Mouse (Mus musculus) kidney, postnatal 0 days (tissue): ENCODE data around the gene Pus7l. TPM values are rescaled to one million over a fixed set of nuclear protein-coding genes. Genes with fewer than 3 reads are reported as not detected.

Experiments
- ATAC-seq: fragments of 200-750 bp; cut with Nextera tagmentation; replicated peaks from 2 replicates; pipeline ENCODE4 v1.8.0; 2017; ENCODE audit warnings: low read depth, moderate number of reproducible peaks, moderate TSS enrichment, moderate library complexity; ENCODE audit not compliant: low FRiP score
- DNase-seq: peaks from one replicate; pipeline ENCODE4 v3.0.0-alpha.2; 2016; ENCODE audit warnings: low spot score
- H3K27ac ChIP-seq: fragments of 300-500 bp; sonication (generic); 2 replicates; pipeline ENCODE4 v1.5.1; 2014; ENCODE audit warnings: mild to moderate bottlenecking
- H3K27me3 ChIP-seq: fragments of 300-500 bp; sonication (generic); 2 replicates; pipeline ENCODE4 v1.6.1; 2014; ENCODE audit warnings: low read length, mixed read lengths; ENCODE audit not compliant: insufficient read depth
- H3K36me3 ChIP-seq: fragments of 300-500 bp; sonication (generic); 2 replicates; pipeline ENCODE4 v1.6.1; 2014; ENCODE audit warnings: low read length, mixed read lengths; ENCODE audit not compliant: insufficient read depth
- H3K4me1 ChIP-seq: fragments of 300-500 bp; sonication (generic); replicated peaks from 2 replicates; pipeline ENCODE4 v1.6.1; 2014; ENCODE audit warnings: antibody characterized with exemption, low read length, mixed read lengths; ENCODE audit not compliant: insufficient read depth
- H3K4me2 ChIP-seq: fragments of 300-500 bp; sonication (generic); 2 replicates; pipeline ENCODE4 v1.6.1; 2014; ENCODE audit warnings: mild to moderate bottlenecking, low read length, moderate library complexity, mixed read lengths
- H3K4me3 ChIP-seq: fragments of 300-500 bp; sonication (generic); replicated peaks from 2 replicates; pipeline ENCODE4 v1.5.1; 2014; ENCODE audit warnings: low read depth, low read length
- H3K9ac ChIP-seq: fragments of 300-500 bp; sonication (generic); 2 replicates; pipeline ENCODE4 v1.6.1; 2014; ENCODE audit warnings: low read depth, low read length
- H3K9me3 ChIP-seq: fragments of 300-500 bp; sonication (generic); replicated peaks from 2 replicates; pipeline ENCODE4 v1.6.1; 2016; ENCODE audit warnings: low read length, inconsistent platforms, mixed read lengths
- CTCF ChIP-seq: IDR thresholded peaks from 2 replicates; pipeline ENCODE4 v1.5.1; 2016; ENCODE audit warnings: antibody characterized with exemption, low read depth, mild to moderate bottlenecking, moderate library complexity
- WGBS: fragments of 180-500 bp; shearing (Covaris S2); extraction: QIAGEN DNeasy Blood & Tissue Kit; methylation state at CpG from one replicate; pipeline ENCODE4 v1.1.7; 2014; 5-methylcytosine and 5-hydroxymethylcytosine counted together
- polyA plus RNA-seq: library from polyadenylated mRNA; unstranded; fragments of >200 nt; fragmentation: Nextera tagmentation; extraction: Ambion mirVana; gene quantifications from 2 replicates; pipeline ENCODE4 v1.2.1, GENCODE M21; 2015

Pus7l gene
- polyA plus RNA-seq, 1 experiment from 2014 or later: 7.0 TPM

- Histone ChIP-seq H3K9me3 (no peaks in the 10 kb centered on the region), H3K9ac (no peak overlapping the region), H3K27ac (no peak overlapping the region), H3K4me3 (no peak overlapping the region), H3K4me1 (no peaks in the 10 kb centered on the region), H3K27me3 (no peaks in the 10 kb centered on the region), H3K4me2 (no peak overlapping the region), H3K36me3 (0 out of 2 replicates have a peak, but pooled peaks cover 8% of the 10 kb centered on the region)
- DNase-seq (no peak), ATAC-seq (no peak)
- no peak for TF ChIP-seq CTCF
- WGBS: 76% methylated on average over 10 of the region's 10 CpGs
These were observed 25.3 kb upstream of the Pus7l start for GRCm38 (mm10) chr15:94568496-94569182.

GRCm38 (mm10) chr15:94565854-94566253 is 22.5 kb upstream of the Pus7l start:
- no peak overlapping the region for H3K4me2 ChIP-seq
- H3K27ac ChIP-seq: no peak overlapping the region
- no peaks in the 10 kb centered on the region for H3K9me3 ChIP-seq
- ATAC-seq (no peak; the same call in 1 of the 2 replicates), DNase-seq (no peak)
- WGBS: 88% methylated on average over 9 of the region's 9 CpGs
- 0 out of 2 replicates have a peak, but pooled peaks cover 8% of the 10 kb centered on the region for H3K36me3 ChIP-seq
- no peaks in the 10 kb centered on the region for H3K4me1 ChIP-seq
- H3K4me3 ChIP-seq: no peak overlapping the region
- H3K27me3 ChIP-seq: no peaks in the 10 kb centered on the region
- TF ChIP-seq CTCF: no peak
- H3K9ac ChIP-seq: no peak overlapping the region

GRCm38 (mm10) chr15:94564909-94565308 is 21.6 kb upstream of the Pus7l start:
- 89% methylated on average over 2 of the region's 2 CpGs for WGBS

GRCm38 (mm10) chr15:94558895-94559656 is 15.7 kb upstream of the Pus7l start:
- WGBS: 79% methylated on average over 17 of the region's 17 CpGs
- Histone ChIP-seq H3K27me3 (no peaks in the 10 kb centered on the region), H3K27ac (no peak overlapping the region), H3K4me3 (no peak overlapping the region), H3K36me3 (peaks cover 11% of the 10 kb centered on the region; the same call in 1 of the 2 replicates), H3K9ac (no peak overlapping the region), H3K4me2 (no peak overlapping the region), H3K9me3 (no peaks in the 10 kb centered on the region), H3K4me1 (no peaks in the 10 kb centered on the region)
- DNase-seq (no peak), ATAC-seq (no peak)
- TF ChIP-seq CTCF: no peak

More at GRCm38 (mm10) chr15:94564909-94565308, 21.6 kb upstream of the Pus7l start:
- ATAC-seq (no peak), DNase-seq (no peak)
- Histone ChIP-seq H3K4me1 (no peaks in the 10 kb centered on the region), H3K4me2 (no peak overlapping the region), H3K27ac (no peak overlapping the region), H3K9me3 (no peaks in the 10 kb centered on the region), H3K9ac (no peak overlapping the region), H3K36me3 (0 out of 2 replicates have a peak, but pooled peaks cover 8% of the 10 kb centered on the region), H3K27me3 (no peaks in the 10 kb centered on the region), H3K4me3 (no peak overlapping the region)
- no peak for TF ChIP-seq CTCF

GRCm38 (mm10) chr15:94557442-94557841 is 14.1 kb upstream of the Pus7l start:
- Histone ChIP-seq H3K4me1 (no peaks in the 10 kb centered on the region), H3K4me3 (no peak overlapping the region), H3K9ac (no peak overlapping the region), H3K36me3 (peaks cover 11% of the 10 kb centered on the region; the same call in 1 of the 2 replicates), H3K4me2 (no peak overlapping the region), H3K9me3 (no peaks in the 10 kb centered on the region), H3K27ac (no peak overlapping the region), H3K27me3 (no peaks in the 10 kb centered on the region)
- peak; percentile 72 for ATAC-seq
- DNase-seq: peak; percentile 87
- TF ChIP-seq CTCF: peak; percentile 97
- WGBS: 15% methylated on average over 7 of the region's 7 CpGs

- TF ChIP-seq CTCF: no peak
- no peak for ATAC-seq
- H3K27me3 ChIP-seq: no peaks in the 10 kb centered on the region
- H3K27ac ChIP-seq: no peak overlapping the region
- no peak overlapping the region for H3K4me2 ChIP-seq
- 96% methylated on average over 9 of the region's 9 CpGs for WGBS
- H3K4me1 ChIP-seq: no peaks in the 10 kb centered on the region
- H3K4me3 ChIP-seq: no peak overlapping the region
- H3K36me3 ChIP-seq: peaks cover 7% of the 10 kb centered on the region
- no peak for DNase-seq
- H3K9ac ChIP-seq: no peak overlapping the region
- H3K9me3 ChIP-seq: no peaks in the 10 kb centered on the region
These were observed 10.2 kb upstream of the Pus7l start for GRCm38 (mm10) chr15:94553536-94553935.
